Mouse (Mus musculus) lung, embryonic 14.5 days (tissue): ENCODE measurements around the gene 9430038I01Rik. TPM values are rescaled to one million over a fixed set of nuclear protein-coding genes. Genes with fewer than 3 reads are reported as not detected.
A peak's percentile ranks its signal among the peaks of the same experiment; 100 is the strongest.

Source experiments
- ATAC-seq: fragments of 200-750 bp; cut with Nextera tagmentation; 2 replicates; pipeline ENCODE4 v1.8.0; 2017; ENCODE audit warnings: mild to moderate bottlenecking, moderate TSS enrichment, moderate library complexity; ENCODE audit not compliant: insufficient read depth
- DNase-seq: peaks from one replicate; pipeline ENCODE4 v3.0.0-alpha.2; 2015
- H3K27ac ChIP-seq: fragments of 300-500 bp; sonication (generic); 2 replicates; pipeline ENCODE4 v1.5.1; 2014; ENCODE audit warnings: low read depth, mild to moderate bottlenecking, moderate library complexity
- H3K27me3 ChIP-seq: fragments of 300-500 bp; sonication (generic); 2 replicates; pipeline ENCODE4 v1.6.1; 2014; ENCODE audit warnings: low read length, control low read depth; ENCODE audit not compliant: insufficient read depth
- H3K36me3 ChIP-seq: fragments of 300-500 bp; sonication (generic); 2 replicates; pipeline ENCODE4 v1.6.1; 2014; ENCODE audit warnings: control low read depth; ENCODE audit not compliant: insufficient read depth
- H3K4me1 ChIP-seq: fragments of 300-500 bp; sonication (generic); 2 replicates; pipeline ENCODE4 v1.6.1; 2014; ENCODE audit warnings: antibody characterized with exemption, control low read depth; ENCODE audit not compliant: insufficient read depth
- H3K4me2 ChIP-seq: fragments of 300-500 bp; sonication (generic); 2 replicates; pipeline ENCODE4 v1.6.1; 2014; ENCODE audit warnings: mild to moderate bottlenecking
- H3K4me3 ChIP-seq: fragments of 300-500 bp; sonication (generic); 2 replicates; pipeline ENCODE4 v1.5.1; 2014; ENCODE audit warnings: low read depth, low read length
- H3K9ac ChIP-seq: fragments of 300-500 bp; sonication (generic); 2 replicates; pipeline ENCODE4 v1.6.1; 2014
- H3K9me3 ChIP-seq: fragments of 300-500 bp; sonication (generic); 2 replicates; pipeline ENCODE4 v1.6.1; 2016; ENCODE audit warnings: low read depth, low read length, control low read depth
- CTCF ChIP-seq: IDR thresholded peaks from 2 replicates; pipeline ENCODE4 v1.5.1; 2016; ENCODE audit warnings: antibody characterized with exemption, low read depth
- WGBS: fragments of 180-500 bp; shearing (Covaris S2); extraction: QIAGEN DNeasy Blood & Tissue Kit; methylation state at CpG from one replicate; pipeline ENCODE4 v1.1.7; 2014; 5-methylcytosine and 5-hydroxymethylcytosine counted together
- polyA plus RNA-seq: library from polyadenylated mRNA; unstranded; fragments of >200 nt; fragmentation: Nextera tagmentation; extraction: Ambion mirVana; gene quantifications from 2 replicates; pipeline ENCODE4 v1.2.1, GENCODE M21; 2014

The 9430038I01Rik gene
- polyA plus RNA-seq, 1 experiment from 2014 or later, result 25.5 TPM

DNA sequence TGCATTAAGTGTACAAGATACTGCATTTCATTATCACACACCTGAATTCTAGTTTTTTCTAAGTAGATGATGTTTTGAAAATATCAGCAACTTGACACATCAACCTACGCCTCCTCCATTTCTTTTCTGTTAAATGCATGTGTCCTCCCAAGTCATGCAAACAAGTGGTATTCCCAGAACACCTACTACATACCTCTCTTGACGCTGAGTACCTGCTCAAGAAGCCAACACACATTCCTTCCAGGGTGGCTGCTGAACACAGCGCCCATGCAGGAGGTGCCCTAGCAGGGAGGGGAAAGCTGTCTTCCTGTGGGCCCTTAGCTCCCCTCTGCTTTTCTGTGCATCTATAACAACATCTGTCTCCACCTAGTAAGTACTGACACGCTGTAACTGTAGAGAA lies 11.6 kb downstream of the 9430038I01Rik start:
- Histone ChIP-seq H3K27ac (no peak overlapping the region), H3K4me2 (no peak overlapping the region), H3K9ac (no peak overlapping the region), H3K4me3 (no peak overlapping the region), H3K27me3 (no peaks in the 10 kb centered on the region), H3K36me3 (no peaks in the 10 kb centered on the region), H3K4me1 (no peaks in the 10 kb centered on the region), H3K9me3 (no peaks in the 10 kb centered on the region)
- WGBS, result 77% methylated on average over 4 of the region's 4 CpGs
- ATAC-seq (no peak), DNase-seq (no peak)
- TF ChIP-seq CTCF, result no peak

DNA sequence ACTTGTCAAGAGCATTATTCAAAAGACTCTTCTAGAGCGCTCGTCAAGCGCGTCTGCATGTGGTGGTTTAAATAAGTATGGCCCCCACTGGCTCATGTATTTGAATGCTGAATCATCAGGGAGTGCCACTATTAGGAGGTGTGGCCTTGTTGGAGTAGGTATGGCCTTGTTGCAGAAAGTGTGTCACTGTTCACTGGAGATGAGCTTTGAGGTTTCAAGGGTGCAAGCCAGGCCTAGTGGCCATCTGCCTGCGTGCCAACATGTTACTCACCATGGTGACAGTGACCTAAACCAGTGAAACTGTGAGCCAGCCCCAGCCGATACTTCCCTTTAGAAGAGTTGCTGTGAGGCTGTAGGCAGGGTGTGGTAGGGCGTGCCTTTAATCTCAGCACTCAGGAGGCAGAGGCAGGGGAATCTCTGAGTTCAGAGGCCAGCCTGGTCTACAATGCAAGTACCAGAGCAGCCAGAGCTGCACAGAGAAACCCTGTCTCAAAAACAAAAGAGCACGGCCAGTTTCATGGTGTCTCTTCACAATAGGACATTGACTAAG lies 13.1 kb downstream of the 9430038I01Rik start:
- TF ChIP-seq CTCF, result no peak
- H3K4me2 ChIP-seq, result no peak overlapping the region
- no peak overlapping the region for H3K27ac ChIP-seq
- H3K4me3 ChIP-seq, result no peak overlapping the region
- ATAC-seq, result no peak
- no peaks in the 10 kb centered on the region for H3K9me3 ChIP-seq
- WGBS, result 93% methylated on average over 8 of the region's 8 CpGs
- H3K9ac ChIP-seq, result no peak overlapping the region
- no peaks in the 10 kb centered on the region for H3K27me3 ChIP-seq
- no peaks in the 10 kb centered on the region for H3K4me1 ChIP-seq
- DNase-seq, result no peak
- no peaks in the 10 kb centered on the region for H3K36me3 ChIP-seq

DNA sequence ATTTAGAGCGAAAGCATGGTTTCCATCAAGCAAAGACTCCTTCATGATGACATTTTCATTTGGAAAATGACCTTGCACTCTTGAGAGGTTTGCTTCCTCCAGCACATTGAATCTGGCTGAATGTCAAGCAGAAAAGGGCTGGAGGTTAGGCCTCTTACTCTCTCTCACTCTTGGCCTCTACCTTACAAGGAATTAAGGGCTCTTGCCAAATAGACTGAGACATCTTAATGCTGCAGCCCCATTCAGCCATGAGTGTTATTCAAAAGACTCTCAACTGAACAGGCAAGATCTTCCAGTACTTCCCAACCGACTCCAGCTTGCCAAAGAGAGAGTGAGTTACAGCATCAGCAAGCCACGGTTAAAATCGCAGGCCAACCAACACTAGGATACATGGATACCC lies 15.1 kb downstream of the 9430038I01Rik start:
- ATAC-seq (no peak), DNase-seq (no peak)
- H3K9ac ChIP-seq, result no peak overlapping the region
- no peaks in the 10 kb centered on the region for H3K36me3 ChIP-seq
- H3K27me3 ChIP-seq, result no peaks in the 10 kb centered on the region
- H3K9me3 ChIP-seq, result no peaks in the 10 kb centered on the region
- no peak overlapping the region for H3K4me2 ChIP-seq
- WGBS, result 73% methylated on average over 4 of the region's 4 CpGs
- H3K27ac ChIP-seq, result no peak overlapping the region
- no peaks in the 10 kb centered on the region for H3K4me1 ChIP-seq
- TF ChIP-seq CTCF, result no peak
- H3K4me3 ChIP-seq, result no peak overlapping the region

DNA sequence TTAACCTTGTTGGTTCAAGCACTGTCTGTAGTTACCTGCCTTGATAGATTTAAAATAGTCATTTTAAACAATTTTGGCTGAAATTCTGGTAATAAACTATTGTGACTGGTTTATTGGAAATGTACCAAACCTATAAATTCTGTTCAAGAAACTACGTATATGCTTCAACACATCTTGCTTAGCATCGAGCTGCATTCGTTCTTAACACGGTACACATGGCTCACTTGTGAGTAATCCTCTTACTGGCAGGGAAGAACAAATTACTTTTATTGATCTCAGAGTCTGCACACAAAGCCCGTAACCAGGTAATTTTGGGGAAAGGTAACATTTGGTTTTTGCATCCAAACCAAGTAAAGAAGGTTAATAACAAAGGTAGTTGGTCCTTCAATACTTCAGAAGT lies 22.7 kb downstream of the 9430038I01Rik start:
- WGBS, result 85% methylated on average over 5 of the region's 5 CpGs
- no peak overlapping the region for H3K27ac ChIP-seq
- no peaks in the 10 kb centered on the region for H3K36me3 ChIP-seq
- no peaks in the 10 kb centered on the region for H3K9me3 ChIP-seq
- H3K9ac ChIP-seq, result no peak overlapping the region
- ATAC-seq (no peak), DNase-seq (no peak)
- H3K4me3 ChIP-seq, result no peak overlapping the region
- H3K4me1 ChIP-seq, result no peaks in the 10 kb centered on the region
- no peaks in the 10 kb centered on the region for H3K27me3 ChIP-seq
- no peak for TF ChIP-seq CTCF
- no peak overlapping the region for H3K4me2 ChIP-seq

DNA sequence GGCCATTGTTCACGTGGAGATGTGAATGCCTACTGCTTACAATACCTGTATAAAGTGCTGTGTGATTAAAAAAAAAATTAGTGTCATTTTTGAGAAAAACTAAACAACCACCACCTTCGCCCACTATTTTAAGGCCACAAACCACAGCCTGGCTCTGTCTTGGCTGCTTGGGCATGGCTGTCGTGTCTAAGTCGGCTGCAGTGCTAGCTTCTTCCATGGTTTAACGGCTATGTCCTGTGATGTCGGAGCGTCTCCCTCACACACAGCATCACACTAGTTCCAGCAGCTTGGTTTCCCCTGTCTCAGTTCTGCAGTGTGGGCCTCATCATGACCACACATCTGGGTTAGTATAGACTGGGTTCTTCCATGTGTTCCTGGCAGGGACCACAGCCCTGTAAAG lies 35.6 kb downstream of the 9430038I01Rik start:
- 93% methylated on average over 7 of the region's 7 CpGs for WGBS
- DNase-seq, result no peak
- no peak overlapping the region for H3K4me2 ChIP-seq
- H3K9ac ChIP-seq, result no peak overlapping the region
- no peaks in the 10 kb centered on the region for H3K36me3 ChIP-seq
- no peaks in the 10 kb centered on the region for H3K9me3 ChIP-seq
- H3K4me1 ChIP-seq, result no peaks in the 10 kb centered on the region
- no peak overlapping the region for H3K27ac ChIP-seq
- no peak overlapping the region for H3K4me3 ChIP-seq
- ATAC-seq, result no peak
- no peak for TF ChIP-seq CTCF
- H3K27me3 ChIP-seq, result no peaks in the 10 kb centered on the region

DNA sequence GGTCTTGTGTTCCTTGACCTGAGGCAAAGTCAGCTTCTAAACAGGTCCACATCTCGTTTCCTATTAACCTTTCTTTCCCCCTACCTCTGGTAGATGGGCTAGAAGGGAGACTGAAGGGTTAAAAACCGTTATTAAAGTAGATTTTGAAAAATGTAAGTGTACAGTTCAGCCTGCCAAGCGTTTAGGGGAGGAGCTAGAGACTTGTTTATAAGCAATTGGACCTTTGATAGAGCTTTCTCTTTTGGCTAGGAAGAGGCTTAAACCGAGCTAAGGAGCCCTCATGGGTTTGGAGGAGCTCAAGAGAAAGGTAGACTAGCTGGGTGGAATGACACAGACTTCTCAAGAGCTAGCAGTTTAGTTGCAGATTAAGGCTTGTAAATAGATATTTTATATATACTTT lies 38.8 kb downstream of the 9430038I01Rik start:
- H3K36me3 ChIP-seq, result no peaks in the 10 kb centered on the region
- no peak overlapping the region for H3K4me2 ChIP-seq
- no peak overlapping the region for H3K4me3 ChIP-seq
- H3K27ac ChIP-seq, result no peak overlapping the region
- TF ChIP-seq CTCF, result no peak
- 39% methylated on average over 4 of the region's 4 CpGs for WGBS
- no peaks in the 10 kb centered on the region for H3K4me1 ChIP-seq
- peak; percentile 31 for DNase-seq
- H3K9me3 ChIP-seq, result no peaks in the 10 kb centered on the region
- no peak overlapping the region for H3K9ac ChIP-seq
- H3K27me3 ChIP-seq, result no peaks in the 10 kb centered on the region
- ATAC-seq, result no peak

DNA sequence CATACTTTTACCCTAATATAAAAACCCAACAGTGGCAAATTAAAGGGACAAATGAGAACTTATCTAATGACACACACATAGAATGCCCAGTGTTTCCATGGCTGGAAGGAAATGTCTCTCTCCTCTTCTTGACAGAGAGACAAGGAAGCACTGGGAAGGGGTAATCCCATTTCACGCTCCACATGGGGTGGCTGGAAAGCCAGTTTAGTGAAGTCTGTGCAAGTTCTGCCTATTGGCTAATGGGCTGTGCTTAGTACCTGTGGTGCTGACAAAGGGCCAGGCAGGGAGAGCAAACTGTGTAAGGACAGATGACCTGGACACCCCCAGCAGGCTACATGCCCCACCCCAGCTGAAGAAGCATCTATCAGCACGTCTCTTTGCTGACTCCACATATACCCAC lies 40.4 kb downstream of the 9430038I01Rik start:
- TF ChIP-seq CTCF, result no peak
- 61% methylated on average over 2 of the region's 2 CpGs for WGBS
- Histone ChIP-seq H3K36me3 (no peaks in the 10 kb centered on the region), H3K4me3 (no peak overlapping the region), H3K4me1 (no peaks in the 10 kb centered on the region), H3K4me2 (no peak overlapping the region), H3K9ac (no peak overlapping the region), H3K27ac (no peak overlapping the region), H3K9me3 (no peaks in the 10 kb centered on the region), H3K27me3 (no peaks in the 10 kb centered on the region)
- ATAC-seq (no peak), DNase-seq (no peak)

DNA sequence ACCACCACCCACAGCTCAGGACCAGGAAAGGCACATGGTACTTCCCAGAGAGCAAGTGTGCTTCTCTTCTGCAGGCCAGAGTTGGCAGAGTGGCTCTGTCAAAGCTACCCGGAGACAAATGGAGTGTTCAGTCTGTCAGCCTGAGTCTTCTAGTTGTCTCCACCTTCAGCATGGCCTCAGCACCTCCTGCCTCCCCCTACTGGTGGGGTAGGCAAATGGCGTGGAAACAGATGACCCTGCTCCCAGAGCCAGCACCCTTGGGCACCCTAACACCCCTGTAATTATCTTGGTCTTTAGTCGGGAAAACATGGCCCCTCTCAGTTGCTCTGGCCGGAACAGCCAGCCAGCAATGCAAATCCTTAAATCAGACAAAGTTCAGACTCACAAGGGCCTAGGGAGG lies 43.8 kb downstream of the 9430038I01Rik start:
- TF ChIP-seq CTCF, result no peak
- no peak for ATAC-seq

More for the DNA sequence above, 43.8 kb downstream of the 9430038I01Rik start:
- Histone ChIP-seq H3K4me1 (no peaks in the 10 kb centered on the region), H3K9me3 (no peaks in the 10 kb centered on the region), H3K4me3 (no peak overlapping the region), H3K4me2 (no peak overlapping the region), H3K27ac (no peak overlapping the region), H3K9ac (no peak overlapping the region), H3K27me3 (no peaks in the 10 kb centered on the region), H3K36me3 (no peaks in the 10 kb centered on the region)
- no peak for DNase-seq
- 75% methylated on average over 4 of the region's 4 CpGs for WGBS
